Mouse (Mus musculus) megakaryocyte, embryonic 14.5 days (primary cell): ENCODE measurements around the gene Mrto4.

Experiments used
- FLI1 ChIP-seq: IDR thresholded peaks from 2 replicates; pipeline ENCODE4 v1.6.1; 2012; ENCODE audit warnings: low read length, inconsistent platforms, mixed read lengths
- GATA1 ChIP-seq: IDR thresholded peaks from 3 replicates; pipeline ENCODE4 v1.6.1; 2012; ENCODE audit warnings: mixed read lengths, low read length, inconsistent platforms, borderline replicate concordance

- TF ChIP-seq FLI1 (no peak), GATA1 (no peak)
Measured at GRCm38 (mm10) chr4:139310899-139311701, 41.3 kb downstream of the Mrto4 start.
